ENCODE assay signal across 8 mouse cellular contexts in the genomic region with DNA sequence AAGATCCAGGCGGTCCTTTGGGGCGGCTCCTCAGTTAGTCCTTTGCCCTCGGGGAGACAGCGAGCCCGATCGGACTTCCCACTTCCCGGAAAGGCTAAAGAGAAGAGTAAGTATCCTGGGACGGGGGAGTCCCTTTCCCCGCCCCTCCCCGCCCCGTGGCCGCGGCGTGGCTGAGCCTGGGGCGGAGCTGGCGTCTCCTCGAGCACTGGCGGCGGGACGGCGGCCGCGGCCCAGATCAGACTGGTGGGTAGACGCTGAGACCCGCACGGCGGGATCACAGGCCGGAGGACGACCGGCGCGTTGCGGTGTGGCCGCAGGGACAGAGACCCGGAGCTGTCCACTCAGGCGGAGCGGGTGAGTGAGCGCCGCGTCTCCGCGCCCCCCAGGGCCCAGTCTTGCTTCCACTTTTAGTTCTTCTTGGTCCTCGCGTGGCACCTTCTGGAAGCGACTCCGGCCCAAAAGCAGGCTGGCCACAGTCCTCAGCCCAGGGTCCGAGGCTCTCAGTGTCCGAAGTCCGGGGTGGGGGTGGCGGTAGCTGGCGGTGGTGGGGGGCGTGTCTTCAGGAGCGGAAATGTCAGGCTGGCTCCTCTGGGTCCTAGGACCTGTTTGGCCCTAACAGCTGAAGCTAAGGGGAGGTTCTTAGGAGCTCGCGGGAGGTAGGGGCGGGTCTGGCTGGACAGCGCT. TPM values are rescaled to one million over a fixed set of nuclear protein-coding genes. Genes with fewer than 3 reads are reported as not detected.
DNase-seq lines count a peak whose midpoint lies in the region; ATAC-seq and TF ChIP-seq lines count a peak whose summit lies in the region.

A gene (plus strand): TSS at position 205 of the 684 bp plus-strand sequence.

- no peak for TF ChIP-seq CTCF in E14TG2a.4 (conservative IDR thresholded peaks at IDR 0.05; ENCODE audit: low read length)
- TF ChIP-seq CTCF in brain, embryonic 14.5 days (IDR thresholded peaks at IDR 0.05; ENCODE audit: borderline replicate concordance, extremely low read depth, insufficient read depth, insufficient read length): no peak
- TF ChIP-seq CTCF in kidney, postnatal 0 days (IDR thresholded peaks at IDR 0.05; ENCODE audit: low read depth): no peak
- no peak for TF ChIP-seq CTCF in lung, embryonic 14.5 days (IDR thresholded peaks at IDR 0.05; ENCODE audit: low read depth)

- peak within 1 kb of the TSS; percentile 92 for H3K4me3 ChIP-seq in E14TG2a.4 (replicated peaks; ENCODE audit: low read length)
- H3K4me3 ChIP-seq in heart, embryonic 13.5 days: peak within 1 kb of the TSS; percentile 93
- peak within 1 kb of the TSS; percentile 76 for H3K4me3 ChIP-seq in kidney, postnatal 0 days (replicated peaks; ENCODE audit: low read depth, low read length)
- peak within 1 kb of the TSS; percentile 86 for H3K4me3 ChIP-seq in lung, embryonic 14.5 days (ENCODE audit: low read depth, low read length)

- peak within 1 kb of the TSS; percentile 91 for H3K27ac ChIP-seq in heart, embryonic 13.5 days (replicated peaks)
- peak within 1 kb of the TSS; percentile 93 for H3K27ac ChIP-seq in kidney, postnatal 0 days
- peak within 1 kb of the TSS; percentile 86 for H3K27ac ChIP-seq in lung, embryonic 14.5 days (ENCODE audit: low read depth)

- 0 out of 2 replicates have a peak, but pooled peaks have one; percentile 15 for TF ChIP-seq POLR2A in brain, embryonic 14.5 days (IDR thresholded peaks at IDR 0.05; ENCODE audit: borderline replicate concordance, extremely low read depth, insufficient read depth, insufficient read length, poor library complexity, severe bottlenecking)

- H3K9ac ChIP-seq in heart, embryonic 13.5 days: peak within 1 kb of the TSS; percentile 92
- peak within 1 kb of the TSS; percentile 85 for H3K9ac ChIP-seq in kidney, postnatal 0 days (ENCODE audit: low read depth, low read length)
- H3K9ac ChIP-seq in lung, embryonic 14.5 days: peak within 1 kb of the TSS; percentile 71

- ATAC-seq in erythroid progenitor cell, adult 5-6 weeks (replicated peaks; ENCODE audit: low FRiP score, poor library complexity, severe bottlenecking): peak; percentile 85
- ATAC-seq in heart, embryonic 13.5 days (ENCODE audit: extremely low read depth, insufficient number of reproducible peaks, low FRiP score, low TSS enrichment): peak; percentile 82
- ATAC-seq in kidney, postnatal 0 days (replicated peaks; ENCODE audit: low FRiP score, low read depth): peak; percentile 94
- peak; percentile 96 for ATAC-seq in lung, embryonic 14.5 days (ENCODE audit: insufficient read depth)
- ATAC-seq in neutrophil, adult 5-6 weeks (ENCODE audit: extremely low read depth, insufficient number of reproducible peaks, low FRiP score, poor library complexity, severe bottlenecking): peak; percentile 90

- peaks cover 67% of the 10 kb centered on the region for H3K4me1 ChIP-seq in E14TG2a.4 (replicated peaks; ENCODE audit: low read depth, low read length)
- H3K4me1 ChIP-seq in heart, embryonic 13.5 days: peaks cover 52% of the 10 kb centered on the region
- H3K4me1 ChIP-seq in kidney, postnatal 0 days (replicated peaks; ENCODE audit: insufficient read depth, low read length): 0 out of 2 replicates have a peak, but pooled peaks cover 6% of the 10 kb centered on the region
- H3K4me1 ChIP-seq in lung, embryonic 14.5 days (ENCODE audit: insufficient read depth): peaks cover 10% of the 10 kb centered on the region; the same call in 1 of the 2 replicates

- H3K27me3 ChIP-seq in E14TG2a.4 (ENCODE audit: insufficient read depth, low read length): peaks cover 16% of the 10 kb centered on the region
- no peaks in the 10 kb centered on the region for H3K27me3 ChIP-seq in heart, embryonic 13.5 days (replicated peaks)
- no peaks in the 10 kb centered on the region for H3K27me3 ChIP-seq in kidney, postnatal 0 days (ENCODE audit: insufficient read depth, low read length)
- H3K27me3 ChIP-seq in lung, embryonic 14.5 days (ENCODE audit: insufficient read depth, low read length): no peaks in the 10 kb centered on the region

- H3K4me2 ChIP-seq in heart, embryonic 13.5 days: peak within 1 kb of the TSS; percentile 85
- peak within 1 kb of the TSS; percentile 76 for H3K4me2 ChIP-seq in kidney, postnatal 0 days (ENCODE audit: low read length)
- peak within 1 kb of the TSS; percentile 82 for H3K4me2 ChIP-seq in lung, embryonic 14.5 days

- peak; percentile 83 for DNase-seq in brain, embryonic 14.5 days (ENCODE audit: low read depth)
- peak; percentile 95 for DNase-seq in kidney, postnatal 0 days (ENCODE audit: low spot score)
- DNase-seq in lung, embryonic 14.5 days: peak; percentile 87
- DNase-seq in testis, postnatal 14 days (ENCODE audit: low spot score): peak; percentile 75

- H3K9me3 ChIP-seq in E14TG2a.4 (ENCODE audit: low read length): no peaks in the 10 kb centered on the region
- H3K9me3 ChIP-seq in heart, embryonic 13.5 days: no peaks in the 10 kb centered on the region
- H3K9me3 ChIP-seq in kidney, postnatal 0 days (replicated peaks; ENCODE audit: low read length): no peaks in the 10 kb centered on the region
- H3K9me3 ChIP-seq in lung, embryonic 14.5 days (ENCODE audit: low read depth, low read length): no peaks in the 10 kb centered on the region

- peaks cover 4% of the 10 kb centered on the region for H3K36me3 ChIP-seq in E14TG2a.4 (ENCODE audit: insufficient read depth, low read length)
- peaks cover 22% of the 10 kb centered on the region for H3K36me3 ChIP-seq in heart, embryonic 13.5 days
- H3K36me3 ChIP-seq in kidney, postnatal 0 days (ENCODE audit: insufficient read depth, low read length): 0 out of 2 replicates have a peak, but pooled peaks cover 9% of the 10 kb centered on the region
- peaks cover 16% of the 10 kb centered on the region; the same call in 1 of the 2 replicates for H3K36me3 ChIP-seq in lung, embryonic 14.5 days (ENCODE audit: insufficient read depth)

- WGBS in heart, embryonic 13.5 days: under 1% methylated on average over 57 of the region's 57 CpGs
- WGBS in kidney, postnatal 0 days: under 1% methylated on average over 56 of the region's 57 CpGs
- WGBS in lung, embryonic 14.5 days: under 1% methylated on average over 57 of the region's 57 CpGs

RNA-seq across cellular contexts. Expression of the gene that starts here (rescaled TPM):
- 7.1 and 7.7 TPM in 2 replicates for polyA plus RNA-seq in brain, embryonic 14.5 days (2012; rRNA removed)
- 6.7 and 26.3 TPM in 2 replicates for total RNA-seq in erythroid progenitor cell, adult 5-6 weeks (2015; ENCODE audit: low replicate concordance)
- total RNA-seq in erythroid progenitor cell, adult 5-6 weeks (2017; ENCODE audit: low replicate concordance): 1.4 and 9.2 TPM in 2 replicates
- 6.4 and 7.6 TPM in 2 replicates for polyA plus RNA-seq in heart, embryonic 13.5 days (2015; fragmentation: Nextera tagmentation; extraction: Ambion mirVana)
- 7.4 and 8.9 TPM in 2 replicates for polyA plus RNA-seq in kidney, postnatal 0 days (2015; fragmentation: Nextera tagmentation; extraction: Ambion mirVana)
- 9.6 and 11.5 TPM in 2 replicates for polyA plus RNA-seq in lung, embryonic 14.5 days (2014; fragmentation: Nextera tagmentation; extraction: Ambion mirVana)
- total RNA-seq in neutrophil, adult 5-6 weeks (2017): 16.5 and 20.5 TPM in 2 replicates

Comparison
In these comparisons a context has a peak if more than half of its experiments do, and no peak if none do; other contexts are left out.
1. Peak in every context shown above with its lines: DNase-seq, ATAC-seq, H3K4me3 ChIP-seq and H3K27ac ChIP-seq.